Mouse (Mus musculus): ENCODE results near the gene Fam198b. TPM values are rescaled to one million over a fixed set of nuclear protein-coding genes. Genes with fewer than 3 reads are reported as not detected.

Fam198b gene
- polyA plus RNA-seq, 1 experiment from 2014 or later: 1.4 TPM

GRCm38 (mm10) chr3:79897534-79898370 lies 13.4 kb downstream of the Fam198b start:
- peak overlapping the region; percentile 26; the same call in 1 of the 2 replicates for H3K27ac ChIP-seq (ENCODE audit: low read length)
- peak; percentile 86 for ATAC-seq
- H3K4me2 ChIP-seq (ENCODE audit: low read length): no peak overlapping the region
- WGBS: 63% methylated on average over 13 of the region's 13 CpGs
- H3K9ac ChIP-seq (replicated peaks; ENCODE audit: low read depth, low read length): no peak overlapping the region
- H3K9me3 ChIP-seq (ENCODE audit: control insufficient read depth, low read length): no peaks in the 10 kb centered on the region
- no peaks in the 10 kb centered on the region for H3K27me3 ChIP-seq (replicated peaks; ENCODE audit: control insufficient read depth, insufficient read depth, low read length)
- H3K4me3 ChIP-seq (replicated peaks; ENCODE audit: low read length): no peak overlapping the region
- H3K4me1 ChIP-seq (replicated peaks; ENCODE audit: control insufficient read depth, insufficient read depth, low read length): no peaks in the 10 kb centered on the region
- no peaks in the 10 kb centered on the region for H3K36me3 ChIP-seq (ENCODE audit: control insufficient read depth, insufficient read depth)

- Histone ChIP-seq H3K27ac (ENCODE audit: low read length) (no peak overlapping the region), H3K9ac (replicated peaks; ENCODE audit: low read depth, low read length) (no peak overlapping the region), H3K27me3 (replicated peaks; ENCODE audit: control insufficient read depth, insufficient read depth, low read length) (no peaks in the 10 kb centered on the region), H3K9me3 (ENCODE audit: control insufficient read depth, low read length) (no peaks in the 10 kb centered on the region), H3K4me2 (ENCODE audit: low read length) (no peak overlapping the region), H3K4me1 (replicated peaks; ENCODE audit: control insufficient read depth, insufficient read depth, low read length) (no peaks in the 10 kb centered on the region; the same call in 1 of the 2 replicates), H3K36me3 (ENCODE audit: control insufficient read depth, insufficient read depth) (no peaks in the 10 kb centered on the region), H3K4me3 (replicated peaks; ENCODE audit: low read length) (no peak overlapping the region)
- ATAC-seq: no peak
Observed at GRCm38 (mm10) chr3:79898514-79898913, 14.2 kb downstream of the Fam198b start.

GRCm38 (mm10) chr3:79899906-79900305 lies 15.6 kb downstream of the Fam198b start:
- H3K4me1 ChIP-seq (replicated peaks; ENCODE audit: control insufficient read depth, insufficient read depth, low read length): peaks cover 4% of the 10 kb centered on the region; the same call in 1 of the 2 replicates
- ATAC-seq: no peak

GRCm38 (mm10) chr3:79900502-79900901 lies 16.2 kb downstream of the Fam198b start:
- Histone ChIP-seq H3K9me3 (ENCODE audit: control insufficient read depth, low read length) (no peaks in the 10 kb centered on the region), H3K4me1 (replicated peaks; ENCODE audit: control insufficient read depth, insufficient read depth, low read length) (peaks cover 4% of the 10 kb centered on the region; the same call in 1 of the 2 replicates), H3K36me3 (ENCODE audit: control insufficient read depth, insufficient read depth) (no peaks in the 10 kb centered on the region), H3K4me2 (ENCODE audit: low read length) (no peak overlapping the region), H3K27ac (ENCODE audit: low read length) (no peak overlapping the region), H3K9ac (replicated peaks; ENCODE audit: low read depth, low read length) (no peak overlapping the region), H3K4me3 (replicated peaks; ENCODE audit: low read length) (no peak overlapping the region), H3K27me3 (replicated peaks; ENCODE audit: control insufficient read depth, insufficient read depth, low read length) (no peaks in the 10 kb centered on the region)
- ATAC-seq: no peak
- 97% methylated on average over 2 of the region's 2 CpGs for WGBS

More at GRCm38 (mm10) chr3:79899906-79900305, 15.6 kb downstream of the Fam198b start:
- Histone ChIP-seq H3K27me3 (replicated peaks; ENCODE audit: control insufficient read depth, insufficient read depth, low read length) (no peaks in the 10 kb centered on the region), H3K4me2 (ENCODE audit: low read length) (no peak overlapping the region), H3K4me3 (replicated peaks; ENCODE audit: low read length) (no peak overlapping the region), H3K9ac (replicated peaks; ENCODE audit: low read depth, low read length) (no peak overlapping the region), H3K9me3 (ENCODE audit: control insufficient read depth, low read length) (no peaks in the 10 kb centered on the region), H3K27ac (ENCODE audit: low read length) (no peak overlapping the region), H3K36me3 (ENCODE audit: control insufficient read depth, insufficient read depth) (no peaks in the 10 kb centered on the region)
- WGBS: 83% methylated on average over 9 of the region's 9 CpGs

GRCm38 (mm10) chr3:79901321-79901720 lies 17.0 kb downstream of the Fam198b start:
- Histone ChIP-seq H3K27ac (ENCODE audit: low read length) (no peak overlapping the region), H3K4me1 (replicated peaks; ENCODE audit: control insufficient read depth, insufficient read depth, low read length) (peaks cover 4% of the 10 kb centered on the region; the same call in 1 of the 2 replicates), H3K4me2 (ENCODE audit: low read length) (no peak overlapping the region), H3K9me3 (ENCODE audit: control insufficient read depth, low read length) (no peaks in the 10 kb centered on the region), H3K4me3 (replicated peaks; ENCODE audit: low read length) (no peak overlapping the region), H3K36me3 (ENCODE audit: control insufficient read depth, insufficient read depth) (no peaks in the 10 kb centered on the region), H3K9ac (replicated peaks; ENCODE audit: low read depth, low read length) (no peak overlapping the region), H3K27me3 (replicated peaks; ENCODE audit: control insufficient read depth, insufficient read depth, low read length) (no peaks in the 10 kb centered on the region)
- WGBS: 93% methylated on average over 6 of the region's 6 CpGs
- ATAC-seq: no peak

GRCm38 (mm10) chr3:79901734-79902133 lies 17.4 kb downstream of the Fam198b start:
- Histone ChIP-seq H3K27me3 (replicated peaks; ENCODE audit: control insufficient read depth, insufficient read depth, low read length) (no peaks in the 10 kb centered on the region), H3K4me1 (replicated peaks; ENCODE audit: control insufficient read depth, insufficient read depth, low read length) (peaks cover 4% of the 10 kb centered on the region; the same call in 1 of the 2 replicates), H3K4me2 (ENCODE audit: low read length) (no peak overlapping the region), H3K27ac (ENCODE audit: low read length) (no peak overlapping the region), H3K4me3 (replicated peaks; ENCODE audit: low read length) (no peak overlapping the region), H3K9ac (replicated peaks; ENCODE audit: low read depth, low read length) (no peak overlapping the region), H3K9me3 (ENCODE audit: control insufficient read depth, low read length) (no peaks in the 10 kb centered on the region), H3K36me3 (ENCODE audit: control insufficient read depth, insufficient read depth) (no peaks in the 10 kb centered on the region)
- no peak for ATAC-seq
- 93% methylated on average over 4 of the region's 4 CpGs for WGBS

GRCm38 (mm10) chr3:79903803-79904202 lies 19.5 kb downstream of the Fam198b start:
- Histone ChIP-seq H3K36me3 (ENCODE audit: control insufficient read depth, insufficient read depth) (no peaks in the 10 kb centered on the region), H3K9me3 (ENCODE audit: control insufficient read depth, low read length) (no peaks in the 10 kb centered on the region), H3K27me3 (replicated peaks; ENCODE audit: control insufficient read depth, insufficient read depth, low read length) (no peaks in the 10 kb centered on the region), H3K9ac (replicated peaks; ENCODE audit: low read depth, low read length) (no peak overlapping the region), H3K27ac (ENCODE audit: low read length) (peak overlapping the region; percentile 16; the same call in 1 of the 2 replicates), H3K4me2 (ENCODE audit: low read length) (no peak overlapping the region), H3K4me3 (replicated peaks; ENCODE audit: low read length) (no peak overlapping the region), H3K4me1 (replicated peaks; ENCODE audit: control insufficient read depth, insufficient read depth, low read length) (peaks cover 4% of the 10 kb centered on the region; the same call in 1 of the 2 replicates)
- peak; percentile 58; the same call in 1 of the 2 replicates for ATAC-seq
- WGBS: 10% methylated on average over 6 of the region's 6 CpGs

GRCm38 (mm10) chr3:79904238-79904757 lies 20.0 kb downstream of the Fam198b start:
- WGBS: 64% methylated on average over 10 of the region's 10 CpGs
- ATAC-seq: peak; percentile 38; the same call in 1 of the 2 replicates

GRCm38 (mm10) chr3:79905397-79905796 lies 21.1 kb downstream of the Fam198b start:
- no peak overlapping the region for H3K27ac ChIP-seq (ENCODE audit: low read length)
- no peak overlapping the region for H3K4me2 ChIP-seq (ENCODE audit: low read length)
- peaks cover 4% of the 10 kb centered on the region; the same call in 1 of the 2 replicates for H3K4me1 ChIP-seq (replicated peaks; ENCODE audit: control insufficient read depth, insufficient read depth, low read length)
- no peaks in the 10 kb centered on the region for H3K27me3 ChIP-seq (replicated peaks; ENCODE audit: control insufficient read depth, insufficient read depth, low read length)
- H3K36me3 ChIP-seq (ENCODE audit: control insufficient read depth, insufficient read depth): no peaks in the 10 kb centered on the region
- no peak overlapping the region for H3K4me3 ChIP-seq (replicated peaks; ENCODE audit: low read length)
- no peak overlapping the region for H3K9ac ChIP-seq (replicated peaks; ENCODE audit: low read depth, low read length)
- ATAC-seq: no peak
- no peaks in the 10 kb centered on the region for H3K9me3 ChIP-seq (ENCODE audit: control insufficient read depth, low read length)

More at GRCm38 (mm10) chr3:79904238-79904757, 20.0 kb downstream of the Fam198b start:
- H3K4me1 ChIP-seq (replicated peaks; ENCODE audit: control insufficient read depth, insufficient read depth, low read length): peaks cover 4% of the 10 kb centered on the region; the same call in 1 of the 2 replicates
- no peak overlapping the region for H3K4me3 ChIP-seq (replicated peaks; ENCODE audit: low read length)
- no peaks in the 10 kb centered on the region for H3K9me3 ChIP-seq (ENCODE audit: control insufficient read depth, low read length)
- no peak overlapping the region for H3K4me2 ChIP-seq (ENCODE audit: low read length)
- no peak overlapping the region for H3K9ac ChIP-seq (replicated peaks; ENCODE audit: low read depth, low read length)
- H3K36me3 ChIP-seq (ENCODE audit: control insufficient read depth, insufficient read depth): no peaks in the 10 kb centered on the region
- H3K27me3 ChIP-seq (replicated peaks; ENCODE audit: control insufficient read depth, insufficient read depth, low read length): no peaks in the 10 kb centered on the region
- no peak overlapping the region for H3K27ac ChIP-seq (ENCODE audit: low read length)

Measured in forebrain, embryonic 16.5 days (tissue).